Mouse (Mus musculus) lung, embryonic 14.5 days (tissue): ENCODE data around the gene Cspg4. TPM values are rescaled to one million over a fixed set of nuclear protein-coding genes. Genes with fewer than 3 reads are reported as not detected.

Experiments used
- ATAC-seq: fragments of 200-750 bp; cut with Nextera tagmentation; 2 replicates; pipeline ENCODE4 v1.8.0; 2017; ENCODE audit warnings: mild to moderate bottlenecking, moderate TSS enrichment, moderate library complexity; ENCODE audit not compliant: insufficient read depth
- DNase-seq: peaks from one replicate; pipeline ENCODE4 v3.0.0-alpha.2; 2015
- H3K27ac ChIP-seq: fragments of 300-500 bp; sonication (generic); 2 replicates; pipeline ENCODE4 v1.5.1; 2014; ENCODE audit warnings: low read depth, mild to moderate bottlenecking, moderate library complexity
- H3K27me3 ChIP-seq: fragments of 300-500 bp; sonication (generic); 2 replicates; pipeline ENCODE4 v1.6.1; 2014; ENCODE audit warnings: low read length, control low read depth; ENCODE audit not compliant: insufficient read depth
- H3K36me3 ChIP-seq: fragments of 300-500 bp; sonication (generic); 2 replicates; pipeline ENCODE4 v1.6.1; 2014; ENCODE audit warnings: control low read depth; ENCODE audit not compliant: insufficient read depth
- H3K4me1 ChIP-seq: fragments of 300-500 bp; sonication (generic); 2 replicates; pipeline ENCODE4 v1.6.1; 2014; ENCODE audit warnings: antibody characterized with exemption, control low read depth; ENCODE audit not compliant: insufficient read depth
- H3K4me2 ChIP-seq: fragments of 300-500 bp; sonication (generic); 2 replicates; pipeline ENCODE4 v1.6.1; 2014; ENCODE audit warnings: mild to moderate bottlenecking
- H3K4me3 ChIP-seq: fragments of 300-500 bp; sonication (generic); 2 replicates; pipeline ENCODE4 v1.5.1; 2014; ENCODE audit warnings: low read depth, low read length
- H3K9ac ChIP-seq: fragments of 300-500 bp; sonication (generic); 2 replicates; pipeline ENCODE4 v1.6.1; 2014
- H3K9me3 ChIP-seq: fragments of 300-500 bp; sonication (generic); 2 replicates; pipeline ENCODE4 v1.6.1; 2016; ENCODE audit warnings: low read depth, low read length, control low read depth
- CTCF ChIP-seq: IDR thresholded peaks from 2 replicates; pipeline ENCODE4 v1.5.1; 2016; ENCODE audit warnings: antibody characterized with exemption, low read depth
- WGBS: fragments of 180-500 bp; shearing (Covaris S2); extraction: QIAGEN DNeasy Blood & Tissue Kit; methylation state at CpG from one replicate; pipeline ENCODE4 v1.1.7; 2014; 5-methylcytosine and 5-hydroxymethylcytosine counted together
- polyA plus RNA-seq: library from polyadenylated mRNA; unstranded; fragments of >200 nt; fragmentation: Nextera tagmentation; extraction: Ambion mirVana; gene quantifications from 2 replicates; pipeline ENCODE4 v1.2.1, GENCODE M21; 2014

The Cspg4 gene
- polyA plus RNA-seq, 1 experiment from 2014 or later: 13.9 TPM

DNA sequence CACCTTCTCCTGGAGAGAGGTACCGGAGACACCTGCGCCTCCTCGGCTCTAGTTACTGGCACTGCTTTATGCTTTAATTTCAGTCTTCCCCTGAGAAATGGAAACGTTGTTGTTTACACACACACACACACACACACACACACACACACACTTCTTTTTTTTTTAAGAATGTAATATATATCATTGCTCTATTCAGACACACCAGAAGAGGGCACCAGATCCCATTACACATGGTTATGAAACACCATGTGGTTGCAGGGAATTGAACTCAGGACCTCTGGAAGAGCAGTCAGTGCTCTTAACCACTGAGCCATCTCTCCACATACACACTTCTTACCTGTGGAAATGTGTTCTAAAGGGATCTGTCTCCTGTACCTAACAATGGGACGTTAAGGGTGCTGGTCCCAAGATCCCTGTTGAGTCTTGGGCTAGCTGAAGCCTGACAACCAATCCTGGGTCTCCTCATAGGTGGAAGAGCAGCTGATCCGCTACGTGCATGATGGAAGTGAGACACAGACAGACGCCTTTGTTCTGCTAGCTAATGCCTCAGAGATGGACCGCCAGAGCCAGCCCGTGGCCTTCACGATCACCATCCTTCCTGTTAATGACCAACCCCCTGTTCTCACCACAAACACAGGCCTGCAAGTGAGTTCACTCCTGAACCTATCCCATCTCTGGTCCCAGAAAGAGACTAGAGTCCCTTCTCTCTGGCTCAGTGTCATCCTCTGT, 25.9 kb downstream of the Cspg4 start:
- peaks cover 29% of the 10 kb centered on the region; the same call in 1 of the 2 replicates for H3K36me3 ChIP-seq
- no peak overlapping the region for H3K27ac ChIP-seq
- H3K4me3 ChIP-seq: no peak overlapping the region
- ATAC-seq (no peak), DNase-seq (no peak)
- H3K4me1 ChIP-seq: no peaks in the 10 kb centered on the region; the same call in 1 of the 2 replicates
- TF ChIP-seq CTCF: no peak
- H3K9me3 ChIP-seq: no peaks in the 10 kb centered on the region
- H3K9ac ChIP-seq: no peak overlapping the region
- H3K4me2 ChIP-seq: peak overlapping the region; percentile 51; the same call in 1 of the 2 replicates
- H3K27me3 ChIP-seq: no peaks in the 10 kb centered on the region
- 65% methylated on average over 11 of the region's 11 CpGs for WGBS

DNA sequence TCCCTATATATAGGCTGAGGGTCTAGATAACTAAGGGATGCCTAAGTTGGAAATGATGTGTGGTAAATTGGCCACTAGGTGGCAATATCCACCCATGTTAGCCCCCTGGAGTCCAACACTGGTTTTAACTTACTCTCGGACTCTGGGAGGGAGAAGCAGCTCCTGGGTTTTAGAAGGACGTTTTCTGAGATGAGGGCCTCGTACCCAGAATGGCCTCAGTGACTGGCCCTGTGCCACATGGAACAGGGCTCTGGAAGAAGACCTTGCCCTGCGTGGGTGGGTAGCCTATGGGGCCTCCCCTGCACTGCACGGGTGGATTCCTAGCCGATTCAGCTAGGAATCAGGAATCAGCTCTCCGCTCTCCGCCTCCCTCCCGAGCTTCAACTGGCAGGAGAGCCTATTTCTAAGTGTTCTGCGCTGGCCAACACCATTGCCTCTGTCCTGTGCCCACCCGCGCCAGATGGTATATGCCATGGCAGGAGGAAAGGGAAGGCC, 26.7 kb downstream of the Cspg4 start:
- H3K27me3 ChIP-seq: no peaks in the 10 kb centered on the region
- no peaks in the 10 kb centered on the region; the same call in 1 of the 2 replicates for H3K4me1 ChIP-seq
- no peaks in the 10 kb centered on the region for H3K9me3 ChIP-seq
- H3K4me2 ChIP-seq: peak overlapping the region; percentile 33
- DNase-seq: peak; percentile 95
- H3K4me3 ChIP-seq: no peak overlapping the region
- peaks cover 20% of the 10 kb centered on the region; the same call in 1 of the 2 replicates for H3K36me3 ChIP-seq
- H3K27ac ChIP-seq: no peak overlapping the region
- peak; percentile 70 for ATAC-seq
- peak overlapping the region; percentile 5; the same call in 1 of the 2 replicates for H3K9ac ChIP-seq
- TF ChIP-seq CTCF: peak; percentile 94
- 28% methylated on average over 12 of the region's 12 CpGs for WGBS

DNA sequence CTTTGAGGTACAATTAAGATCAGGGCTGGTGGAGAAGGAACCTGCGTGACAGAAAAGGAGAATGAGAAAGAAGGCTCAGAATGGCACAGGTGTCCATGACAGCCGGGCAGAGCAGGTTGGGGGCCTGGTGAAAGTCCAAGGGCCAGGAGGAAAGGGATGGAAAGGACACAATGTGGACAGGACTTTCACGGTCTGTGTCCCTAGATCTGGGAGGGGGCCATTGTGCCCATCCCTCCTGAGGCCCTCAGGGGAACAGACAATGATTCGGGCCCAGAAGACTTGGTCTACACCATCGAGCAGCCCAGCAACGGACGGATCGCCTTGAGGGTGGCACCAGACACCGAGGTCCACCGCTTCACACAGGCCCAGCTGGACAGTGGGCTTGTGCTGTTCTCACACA, 27.3 kb downstream of the Cspg4 start:
- Histone ChIP-seq H3K9me3 (no peaks in the 10 kb centered on the region), H3K27ac (no peak overlapping the region), H3K9ac (no peak overlapping the region), H3K36me3 (peaks cover 16% of the 10 kb centered on the region; the same call in 1 of the 2 replicates), H3K4me1 (no peaks in the 10 kb centered on the region; the same call in 1 of the 2 replicates), H3K27me3 (no peaks in the 10 kb centered on the region), H3K4me2 (no peak overlapping the region), H3K4me3 (no peak overlapping the region)
- DNase-seq (no peak), ATAC-seq (no peak)
- 87% methylated on average over 10 of the region's 10 CpGs for WGBS
- no peak for TF ChIP-seq CTCF

DNA sequence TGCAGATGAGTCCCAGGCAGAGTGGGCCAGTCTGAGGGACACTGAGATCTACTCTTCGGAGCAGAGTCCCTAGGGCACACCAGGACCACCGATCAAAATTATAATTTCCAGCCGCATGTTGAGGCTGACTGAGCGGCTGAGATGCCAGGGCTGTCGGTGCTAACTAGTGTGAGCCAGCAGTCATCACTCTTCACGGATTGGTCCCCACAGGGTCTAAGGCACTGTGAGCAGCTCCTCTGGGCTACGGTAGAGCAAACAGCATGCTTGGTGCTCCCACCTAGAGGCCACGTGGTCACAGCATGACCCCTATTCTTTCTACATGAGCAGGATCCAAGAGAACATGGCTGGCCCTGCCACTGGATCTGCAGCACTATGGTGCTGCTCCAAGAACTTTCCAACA, 28.5 kb downstream of the Cspg4 start:
- no peaks in the 10 kb centered on the region; the same call in 1 of the 2 replicates for H3K4me1 ChIP-seq
- no peak overlapping the region for H3K4me3 ChIP-seq
- TF ChIP-seq CTCF: no peak
- no peaks in the 10 kb centered on the region for H3K9me3 ChIP-seq
- peaks cover 7% of the 10 kb centered on the region; the same call in 1 of the 2 replicates for H3K36me3 ChIP-seq
- H3K27ac ChIP-seq: no peak overlapping the region
- 70% methylated on average over 8 of the region's 8 CpGs for WGBS
- H3K9ac ChIP-seq: 0 out of 2 replicates have a peak overlapping the region, but pooled peaks have one; percentile 16
- H3K4me2 ChIP-seq: no peak overlapping the region
- no peaks in the 10 kb centered on the region for H3K27me3 ChIP-seq
- DNase-seq (no peak), ATAC-seq (no peak)

DNA sequence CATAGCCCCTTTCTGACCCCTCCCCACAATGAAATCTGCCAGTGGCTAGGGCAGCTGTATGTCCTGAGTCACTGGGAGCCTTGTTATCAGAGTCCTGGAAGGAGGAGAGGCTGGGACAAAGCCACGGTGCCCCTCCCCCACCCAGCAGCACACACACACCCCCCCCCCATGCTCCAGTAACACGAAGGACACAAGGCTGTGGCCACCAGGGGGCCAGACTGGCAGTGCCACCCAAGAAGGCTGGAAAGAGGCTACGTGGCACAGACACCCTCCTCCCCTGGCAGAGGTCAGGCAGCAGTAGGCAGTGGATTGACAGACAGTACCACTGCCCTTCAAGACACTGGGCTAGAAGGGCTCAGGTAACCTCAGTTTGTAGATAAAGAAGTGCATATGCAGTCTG, 29.2 kb downstream of the Cspg4 start:
- Histone ChIP-seq H3K4me3 (no peak overlapping the region), H3K4me1 (no peaks in the 10 kb centered on the region; the same call in 1 of the 2 replicates), H3K27me3 (no peaks in the 10 kb centered on the region), H3K9me3 (no peaks in the 10 kb centered on the region), H3K36me3 (0 out of 2 replicates have a peak, but pooled peaks cover under 1% of the 10 kb centered on the region), H3K9ac (0 out of 2 replicates have a peak overlapping the region, but pooled peaks have one; percentile 16), H3K27ac (no peak overlapping the region), H3K4me2 (no peak overlapping the region)
- TF ChIP-seq CTCF: peak; percentile 68
- 7% methylated on average over 3 of the region's 3 CpGs for WGBS
- ATAC-seq: no peak
- peak; percentile 60 for DNase-seq

DNA sequence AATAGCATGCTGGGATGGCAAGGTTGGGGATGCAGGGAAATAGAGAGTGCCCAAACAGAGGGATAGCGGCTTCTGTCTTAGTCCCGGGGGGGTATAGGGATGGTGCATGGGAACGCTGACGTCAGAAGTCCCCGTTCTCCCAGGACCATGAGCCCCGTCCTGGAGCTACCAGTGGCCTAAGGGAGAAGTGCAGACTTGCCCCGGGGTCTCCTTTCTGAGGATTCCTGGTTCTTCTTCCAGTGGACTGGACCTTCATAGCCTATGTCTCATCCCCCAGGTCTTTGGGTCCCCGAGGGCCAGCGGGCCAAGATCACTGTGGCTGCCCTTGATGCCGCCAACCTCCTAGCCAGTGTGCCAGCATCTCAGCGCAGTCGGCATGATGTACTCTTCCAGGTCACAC, 31.9 kb downstream of the Cspg4 start:
- no peaks in the 10 kb centered on the region for H3K36me3 ChIP-seq
- no peaks in the 10 kb centered on the region for H3K27me3 ChIP-seq
- TF ChIP-seq CTCF: no peak
- no peak overlapping the region for H3K9ac ChIP-seq
- no peak for ATAC-seq
- H3K27ac ChIP-seq: no peak overlapping the region
- no peaks in the 10 kb centered on the region; the same call in 1 of the 2 replicates for H3K4me1 ChIP-seq
- 87% methylated on average over 12 of the region's 12 CpGs for WGBS
- H3K9me3 ChIP-seq: no peaks in the 10 kb centered on the region
- H3K4me2 ChIP-seq: no peak overlapping the region
- no peak for DNase-seq
- no peak overlapping the region for H3K4me3 ChIP-seq

DNA sequence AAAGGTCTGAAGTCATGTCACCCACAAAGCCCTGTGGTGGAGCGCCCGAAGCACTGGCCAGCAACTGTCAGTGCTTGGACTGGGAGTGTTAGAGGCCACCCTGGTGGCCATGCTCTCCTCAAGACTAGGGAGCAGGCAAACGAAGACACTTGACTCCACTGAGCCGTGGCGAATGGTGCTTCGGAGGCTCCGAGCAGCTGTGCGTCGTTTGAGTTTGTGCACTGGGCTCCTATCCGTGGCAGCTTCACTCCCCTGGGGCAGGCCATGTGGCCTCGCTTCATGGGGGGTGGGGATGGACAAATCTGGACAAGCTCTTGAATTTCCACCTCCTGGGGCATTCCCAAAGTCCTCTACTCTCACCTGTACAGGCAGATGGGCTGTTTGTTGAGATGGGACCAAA, 34.6 kb downstream of the Cspg4 start:
- ATAC-seq (no peak), DNase-seq (no peak)
- WGBS: 70% methylated on average over 11 of the region's 11 CpGs
- H3K27me3 ChIP-seq: no peaks in the 10 kb centered on the region
- no peaks in the 10 kb centered on the region for H3K4me1 ChIP-seq
- no peak for TF ChIP-seq CTCF
- no peak overlapping the region for H3K27ac ChIP-seq
- H3K36me3 ChIP-seq: no peaks in the 10 kb centered on the region
- H3K4me2 ChIP-seq: no peak overlapping the region
- H3K9ac ChIP-seq: no peak overlapping the region
- H3K9me3 ChIP-seq: no peaks in the 10 kb centered on the region
- no peak overlapping the region for H3K4me3 ChIP-seq
